ENCODE assay signal across 9 mouse cellular contexts in genomic region chr5:13125241-13125692, GRCm38 (mm10). TPM values are rescaled to one million over a fixed set of nuclear protein-coding genes. Genes with fewer than 3 reads are reported as not detected.
DNase-seq lines count a peak whose midpoint lies in the region; ATAC-seq lines count a peak whose summit lies in the region.
"Had no signal": no experiment of that assay in that cellular context is flagged by ENCODE, and none has a peak within 500 bp of the region (broad histone marks: within the 10 kb centered on the region; RNA-seq: fewer than 3 reads in every experiment).

Gene Sema3a (plus strand): TSS chr5:13125414.

- H3K4me1 ChIP-seq in lung, embryonic 16.5 days (replicated peaks; ENCODE audit: control insufficient read depth, insufficient read depth, low read length), result no peaks in the 10 kb centered on the region
- no peaks in the 10 kb centered on the region for H3K4me1 ChIP-seq in embryonic facial prominence, embryonic 14.5 days (ENCODE audit: control insufficient read depth, insufficient read depth, low read length)

- peak within 1 kb of the TSS; percentile 31 for H3K4me2 ChIP-seq in lung, embryonic 16.5 days (ENCODE audit: low read depth, low read length)
- peak within 1 kb of the TSS; percentile 55 for H3K4me2 ChIP-seq in embryonic facial prominence, embryonic 14.5 days (ENCODE audit: low read depth, low read length)

- H3K27ac ChIP-seq in lung, embryonic 16.5 days (ENCODE audit: low read length), result no peak within 1 kb of the TSS
- H3K27ac ChIP-seq in embryonic facial prominence, embryonic 14.5 days (replicated peaks; ENCODE audit: low read depth, low read length), result peak within 1 kb of the TSS; percentile 87

- ATAC-seq in lung, embryonic 16.5 days (ENCODE audit: low read depth), result peak; percentile 60; the same call in 1 of the 2 replicates
- peak; percentile 93 for ATAC-seq in embryonic facial prominence, embryonic 14.5 days (ENCODE audit: low read depth)

- 40% methylated on average over 13 of the region's 13 CpGs for WGBS in lung, embryonic 16.5 days
- 8% methylated on average over 13 of the region's 13 CpGs for WGBS in embryonic facial prominence, embryonic 14.5 days

- 0 out of 2 replicates have a peak within 1 kb of the TSS, but pooled peaks have one; percentile 15 for H3K4me3 ChIP-seq in lung, embryonic 16.5 days (ENCODE audit: low read length)
- H3K4me3 ChIP-seq in embryonic facial prominence, embryonic 14.5 days (ENCODE audit: low read depth, low read length), result peak within 1 kb of the TSS; percentile 33

- H3K36me3 ChIP-seq in lung, embryonic 16.5 days (ENCODE audit: control insufficient read depth, insufficient read depth, low read length), result no peaks in the 10 kb centered on the region
- H3K36me3 ChIP-seq in embryonic facial prominence, embryonic 14.5 days (ENCODE audit: control insufficient read depth, insufficient read depth, low read length), result no peaks in the 10 kb centered on the region

- no peak for DNase-seq in lung, postnatal 4 days
- peak; percentile 81 for DNase-seq in embryonic facial prominence, embryonic 14.5 days (ENCODE audit: low spot score)
- DNase-seq in left cerebral cortex, postnatal 14 days (ENCODE audit: low spot score in 2 of 2), result no peak
- peak; percentile 49 for DNase-seq in retina, embryonic 14.5 days (ENCODE audit: low spot score)
- DNase-seq in right cerebral cortex, postnatal 25 days, result no peak
- DNase-seq in cerebellum, postnatal 36 days, result no peak
- no peak for DNase-seq in thymus, postnatal 4 days
- DNase-seq: spleen, adult 18-20 months had no signal

- no peaks in the 10 kb centered on the region for H3K9me3 ChIP-seq in lung, embryonic 16.5 days (ENCODE audit: control insufficient read depth, low read length)
- H3K9me3 ChIP-seq in embryonic facial prominence, embryonic 14.5 days (ENCODE audit: control insufficient read depth, low read length), result no peaks in the 10 kb centered on the region

- no peak within 1 kb of the TSS for H3K9ac ChIP-seq in lung, embryonic 16.5 days (ENCODE audit: low read length)
- H3K9ac ChIP-seq in embryonic facial prominence, embryonic 14.5 days (ENCODE audit: low read depth, low read length), result peak within 1 kb of the TSS; percentile 60

- intact Hi-C loops in left cerebral cortex, postnatal 14 days (cut with DNase I), result no loop called here

- H3K27me3 ChIP-seq in lung, embryonic 16.5 days (ENCODE audit: control insufficient read depth, insufficient read depth, low read depth, low read length), result no peaks in the 10 kb centered on the region
- H3K27me3 ChIP-seq in embryonic facial prominence, embryonic 14.5 days (replicated peaks; ENCODE audit: control insufficient read depth, insufficient read depth, low read length), result no peaks in the 10 kb centered on the region

RNA-seq across cellular contexts. Expression of gene Sema3a, which starts in this region (rescaled TPM):
- 30.8 and 33.8 TPM in 2 replicates for polyA plus RNA-seq in lung, embryonic 16.5 days (2015; fragmentation: Nextera tagmentation; extraction: Ambion mirVana)
- polyA plus RNA-seq in embryonic facial prominence, embryonic 14.5 days (2014; fragmentation: Nextera tagmentation; extraction: Ambion mirVana), result 36.8 and 42.8 TPM in 2 replicates
- 10 to 100 TPM; 27.4 to 27.8 TPM for total RNA-seq in left cerebral cortex, postnatal 14 days (2021)

Comparison
In these comparisons a context has a peak if more than half of its experiments do, and no peak if none do; other contexts are left out.
1. DNase-seq: peak in embryonic facial prominence, embryonic 14.5 days (single experiment) and retina, embryonic 14.5 days (single experiment); none in lung, postnatal 4 days (0 of 2), left cerebral cortex, postnatal 14 days (0 of 2), right cerebral cortex, postnatal 25 days (single experiment), cerebellum, postnatal 36 days (0 of 2) and thymus, postnatal 4 days (single experiment).